Mouse (Mus musculus): ENCODE results near the gene Luc7l2.

DNA sequence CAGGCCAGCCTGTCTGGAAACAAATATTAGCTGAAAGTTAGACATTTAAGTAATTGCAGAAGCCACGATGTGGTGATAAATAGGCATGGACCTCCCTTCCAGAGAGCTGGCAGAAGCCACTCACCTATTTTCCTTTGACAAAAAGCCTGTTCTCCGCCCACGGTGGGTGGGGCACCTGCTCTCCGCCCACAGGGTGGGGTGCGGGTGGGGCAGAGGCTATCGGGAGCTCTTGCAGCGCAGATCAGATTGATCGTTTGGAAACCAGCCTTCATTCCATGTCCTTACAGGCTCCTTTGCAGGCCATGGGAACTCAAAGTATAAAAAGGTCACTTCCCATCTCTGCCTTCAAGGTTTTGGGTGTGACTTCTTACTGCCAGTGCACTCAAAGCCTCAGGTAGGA is 27.3 kb upstream of the Luc7l2 start:
- TF ChIP-seq CTCF (IDR thresholded peaks at IDR 0.05; ENCODE audit: low read depth, low read length), result no peak
- no peak for TF ChIP-seq GATA1 (IDR thresholded peaks at IDR 0.05; ENCODE audit: borderline replicate concordance, low read length)
- TF ChIP-seq POLR2AphosphoS5 (IDR thresholded peaks at IDR 0.05; ENCODE audit: insufficient replicate concordance, low read depth, low read length), result no peak
- no peak for TF ChIP-seq TAL1 (conservative IDR thresholded peaks at IDR 0.05; ENCODE audit: low read depth, low read length)
- TF ChIP-seq GATA2 (IDR thresholded peaks at IDR 0.05; ENCODE audit: borderline replicate concordance, low read depth, low read length), result no peak

Data from G1E (cell line).